Mouse (Mus musculus): ENCODE measurements around the gene 2900026A02Rik.

2900026A02Rik gene

DNA sequence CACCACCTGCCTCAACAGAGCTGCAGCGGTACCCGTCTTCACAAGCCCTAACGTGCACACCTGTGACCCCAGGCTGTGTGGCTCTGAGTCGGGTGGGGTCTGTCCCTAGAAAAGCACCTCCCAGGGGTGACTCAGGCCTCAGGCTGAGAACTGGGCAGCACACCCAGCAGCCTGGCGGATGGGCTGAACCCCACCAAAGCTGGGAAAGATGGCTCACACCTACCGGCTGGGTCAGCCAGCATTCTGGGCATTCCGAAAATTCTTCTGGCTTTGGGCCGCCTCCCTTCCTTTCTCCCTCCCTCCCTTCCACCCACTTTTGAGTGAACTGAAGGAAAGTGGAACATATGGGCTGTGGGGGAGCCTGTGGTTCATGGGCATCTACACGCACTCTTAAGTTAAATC lies 5.4 kb downstream of the 2900026A02Rik start:
- in situ Hi-C loops (cut with MboI; ENCODE audit: low pct_unique_long_range_greater_than_20kb in 1 of 2, low sequenced_read_pairs in 2 of 2, unreplicated experiment in 1 of 2) = loop anchor here in 1 of 2 experiments (5.0 kb wide), 1 partner anchor 33 kb away; no protein-coding TSS in a partner anchor

DNA sequence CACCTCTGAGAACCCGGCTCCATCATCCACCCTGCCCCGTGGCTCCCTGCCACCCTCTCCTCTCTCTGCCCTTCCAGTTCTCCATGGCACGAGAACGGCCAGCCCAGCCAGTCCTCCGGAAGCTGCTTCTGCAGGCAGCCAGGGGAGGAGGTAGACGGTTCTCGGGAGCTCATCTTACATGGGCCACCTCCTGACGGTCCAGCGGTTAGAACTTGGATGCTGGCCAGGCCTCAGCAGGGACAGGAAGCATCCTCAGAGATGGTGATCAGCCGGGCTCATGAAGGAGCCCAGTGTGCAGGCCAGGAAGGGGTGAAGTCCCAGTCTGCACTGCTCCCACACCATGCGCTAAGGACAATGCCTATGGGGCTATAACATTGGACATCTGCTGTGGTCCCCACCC lies 6.6 kb downstream of the 2900026A02Rik start:
- in situ Hi-C loops (cut with MboI; ENCODE audit: low pct_unique_long_range_greater_than_20kb in 1 of 2, low sequenced_read_pairs in 2 of 2, unreplicated experiment in 1 of 2) = no loop called here

- in situ Hi-C loops (cut with MboI; ENCODE audit: low pct_unique_long_range_greater_than_20kb in 1 of 2, low sequenced_read_pairs in 2 of 2, unreplicated experiment in 1 of 2) = no loop called here
Measured at GRCm38 (mm10) chr5:113214041-113214440, 7.0 kb downstream of the 2900026A02Rik start.

- in situ Hi-C loops (cut with MboI; ENCODE audit: low pct_unique_long_range_greater_than_20kb in 1 of 2, low sequenced_read_pairs in 2 of 2, unreplicated experiment in 1 of 2) = no loop called here
Measured at GRCm38 (mm10) chr5:113212156-113212835, 8.7 kb downstream of the 2900026A02Rik start.

- in situ Hi-C loops (cut with MboI; ENCODE audit: low pct_unique_long_range_greater_than_20kb in 1 of 2, low sequenced_read_pairs in 2 of 2, unreplicated experiment in 1 of 2) = no loop called here
Measured at GRCm38 (mm10) chr5:113210314-113210713, 10.7 kb downstream of the 2900026A02Rik start.

- in situ Hi-C loops (cut with MboI; ENCODE audit: low pct_unique_long_range_greater_than_20kb in 1 of 2, low sequenced_read_pairs in 2 of 2, unreplicated experiment in 1 of 2) = no loop called here
Measured at GRCm38 (mm10) chr5:113209898-113210297, 11.1 kb downstream of the 2900026A02Rik start.

DNA sequence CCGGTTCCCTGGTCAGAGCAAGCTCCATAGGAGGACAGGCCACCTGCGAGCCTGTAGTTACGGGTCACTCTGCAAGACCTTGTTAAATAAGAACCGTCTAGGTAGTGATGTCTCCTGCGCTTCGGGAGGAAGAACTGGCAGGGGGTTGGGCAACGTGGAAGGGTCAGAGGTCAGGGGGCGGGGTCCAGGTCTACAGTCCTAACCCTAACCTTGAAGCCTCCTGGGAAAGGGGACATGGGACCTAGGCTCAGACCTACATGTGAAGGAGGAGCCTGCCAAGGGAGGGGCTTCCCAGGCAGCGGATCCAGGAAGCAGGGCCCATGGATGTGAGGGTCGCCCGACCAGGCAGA lies 11.7 kb downstream of the 2900026A02Rik start:
- in situ Hi-C loops (cut with MboI; ENCODE audit: low pct_unique_long_range_greater_than_20kb in 1 of 2, low sequenced_read_pairs in 2 of 2, unreplicated experiment in 1 of 2) = no loop called here

GRCm38 (mm10) chr5:113208622-113209400 lies 12.2 kb downstream of the 2900026A02Rik start:
- in situ Hi-C loops (cut with MboI; ENCODE audit: low pct_unique_long_range_greater_than_20kb in 1 of 2, low sequenced_read_pairs in 2 of 2, unreplicated experiment in 1 of 2) = no loop called here

GRCm38 (mm10) chr5:113208048-113208447 lies 13.0 kb downstream of the 2900026A02Rik start:
- in situ Hi-C loops (cut with MboI; ENCODE audit: low pct_unique_long_range_greater_than_20kb in 1 of 2, low sequenced_read_pairs in 2 of 2, unreplicated experiment in 1 of 2) = no loop called here

GRCm38 (mm10) chr5:113206670-113207352 lies 14.2 kb downstream of the 2900026A02Rik start:
- in situ Hi-C loops (cut with MboI; ENCODE audit: low pct_unique_long_range_greater_than_20kb in 1 of 2, low sequenced_read_pairs in 2 of 2, unreplicated experiment in 1 of 2) = no loop called here

DNA sequence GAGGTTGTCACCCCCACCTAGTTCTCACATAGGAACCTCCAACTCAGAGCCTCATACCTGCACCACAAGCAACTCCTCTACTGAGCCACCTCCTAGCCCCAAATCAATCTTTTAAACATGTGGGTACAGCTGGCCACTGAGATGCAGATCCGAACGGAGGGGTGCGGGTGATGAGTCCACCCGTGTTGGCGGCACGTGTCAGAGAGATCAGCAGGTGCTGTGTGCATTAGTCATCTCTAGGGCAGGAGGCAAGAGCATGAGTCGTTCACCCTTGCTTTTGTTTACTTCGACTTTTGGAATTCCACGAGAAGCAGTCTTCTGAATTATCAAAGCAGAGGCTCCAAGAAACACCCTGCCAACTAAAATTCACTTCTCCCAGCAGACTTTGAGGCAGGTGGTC lies 16.8 kb downstream of the 2900026A02Rik start:
- in situ Hi-C loops (cut with MboI; ENCODE audit: low pct_unique_long_range_greater_than_20kb in 1 of 2, low sequenced_read_pairs in 2 of 2, unreplicated experiment in 1 of 2) = no loop called here

DNA sequence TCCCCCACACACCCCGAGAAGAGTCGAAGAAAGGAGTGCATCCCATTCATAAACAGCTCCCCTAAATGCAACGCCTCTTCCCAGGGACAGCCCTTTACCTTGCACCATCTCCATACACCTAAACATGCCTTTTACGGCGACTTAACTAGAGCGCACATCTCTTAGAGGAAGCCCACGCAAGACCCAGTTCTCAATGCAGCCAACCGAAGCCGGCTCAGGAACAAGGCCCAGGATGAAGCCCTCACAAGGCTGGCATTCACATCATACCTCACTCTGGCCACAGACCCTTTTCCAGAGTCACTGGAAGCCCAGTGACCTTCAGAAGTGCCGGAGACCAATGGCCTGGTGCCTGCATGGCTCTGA lies 21.3 kb downstream of the 2900026A02Rik start:
- in situ Hi-C loops (cut with MboI; ENCODE audit: low pct_unique_long_range_greater_than_20kb in 1 of 2, low sequenced_read_pairs in 2 of 2, unreplicated experiment in 1 of 2) = no loop called here

- in situ Hi-C loops (cut with MboI; ENCODE audit: low pct_unique_long_range_greater_than_20kb in 1 of 2, low sequenced_read_pairs in 2 of 2, unreplicated experiment in 1 of 2) = no loop called here
Measured at GRCm38 (mm10) chr5:113199126-113199771, 21.8 kb downstream of the 2900026A02Rik start.

GRCm38 (mm10) chr5:113196916-113197794 lies 23.9 kb downstream of the 2900026A02Rik start:
- in situ Hi-C loops (cut with MboI; ENCODE audit: low pct_unique_long_range_greater_than_20kb in 1 of 2, low sequenced_read_pairs in 2 of 2, unreplicated experiment in 1 of 2) = no loop called here

GRCm38 (mm10) chr5:113195907-113196306 lies 25.1 kb downstream of the 2900026A02Rik start:
- in situ Hi-C loops (cut with MboI; ENCODE audit: low pct_unique_long_range_greater_than_20kb in 1 of 2, low sequenced_read_pairs in 2 of 2, unreplicated experiment in 1 of 2) = no loop called here

- in situ Hi-C loops (cut with MboI; ENCODE audit: low pct_unique_long_range_greater_than_20kb in 1 of 2, low sequenced_read_pairs in 2 of 2, unreplicated experiment in 1 of 2) = no loop called here
Measured at GRCm38 (mm10) chr5:113195451-113195850, 25.6 kb downstream of the 2900026A02Rik start.

DNA sequence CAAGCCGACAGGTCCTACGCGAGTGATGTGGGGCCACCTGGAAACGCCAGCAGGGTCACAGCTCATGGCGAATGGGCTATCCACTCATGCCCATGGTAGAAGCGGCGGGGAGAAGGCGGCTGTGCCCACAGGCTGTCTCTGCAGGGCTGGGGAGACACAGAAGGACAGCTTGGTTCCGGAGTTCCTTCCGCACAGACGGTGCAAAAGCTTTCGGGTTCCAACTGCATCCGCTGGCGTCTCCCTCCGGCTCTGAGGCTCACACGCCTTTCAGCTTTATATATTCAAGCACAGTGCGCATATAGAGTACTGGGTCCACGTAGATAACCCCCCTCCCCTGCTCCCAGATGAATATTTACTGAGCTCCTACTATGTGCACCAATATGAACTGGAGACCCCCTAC lies 27.3 kb downstream of the 2900026A02Rik start:
- in situ Hi-C loops (cut with MboI; ENCODE audit: low pct_unique_long_range_greater_than_20kb in 1 of 2, low sequenced_read_pairs in 2 of 2, unreplicated experiment in 1 of 2) = no loop called here

DNA sequence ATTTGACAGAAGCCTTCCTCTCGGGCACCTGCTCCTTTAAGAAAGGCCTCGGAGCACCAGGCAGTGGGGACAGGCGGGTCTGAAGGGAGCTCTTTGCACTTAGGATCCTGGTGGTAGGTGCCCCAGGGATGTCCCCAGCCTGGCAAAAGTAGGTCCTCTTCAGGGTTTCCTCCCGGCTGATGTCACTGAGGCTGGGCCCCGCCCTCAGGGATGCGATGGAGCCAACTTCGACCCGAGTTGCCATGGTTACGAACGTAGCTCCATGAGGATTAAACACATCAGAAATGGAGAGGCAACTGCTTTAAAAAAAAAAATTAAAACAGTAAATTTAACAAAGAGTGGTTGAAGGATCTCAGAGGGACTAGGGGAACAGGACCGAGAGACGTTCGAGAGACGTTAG lies 29.1 kb downstream of the 2900026A02Rik start:
- in situ Hi-C loops (cut with MboI; ENCODE audit: low pct_unique_long_range_greater_than_20kb in 1 of 2, low sequenced_read_pairs in 2 of 2, unreplicated experiment in 1 of 2) = no loop called here

Data from mouse embryonic stem cell (cell line).